Mouse (Mus musculus): ENCODE measurements at regions not wholly inside any gene's neighbourhood (a gene's known extent, or its start where the extent isn't known, plus 50 kb on each side); places are given as distances from the start of the nearest gene placed in this dataset.
"Not testable (repeated sequence)": the region's sequence is repeated elsewhere in the genome, so short reads cannot be mapped to it uniquely, and the experiment has no call there.

DNA sequence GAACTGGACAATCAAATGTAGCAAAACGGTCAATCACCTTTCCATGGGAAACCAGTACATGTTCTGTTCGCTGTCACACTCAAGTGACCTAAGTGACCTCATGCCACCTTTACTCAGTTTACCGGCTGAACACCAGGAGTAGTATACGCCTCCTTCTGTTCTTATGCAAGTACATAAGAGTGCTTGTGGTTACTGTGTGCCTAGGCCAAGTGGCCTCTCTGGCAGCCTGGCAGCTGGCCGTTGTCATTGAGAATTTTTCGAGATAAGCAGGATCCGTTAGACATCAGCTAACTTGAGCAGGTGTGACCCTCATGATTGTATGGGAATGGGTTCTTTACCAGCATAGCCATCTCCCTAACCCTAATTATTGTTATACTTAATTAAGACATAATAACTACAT, 167.5 kb downstream of the Tomm20 start:
- no peak for DNase-seq (ENCODE audit: low read depth, low spot score)

DNA sequence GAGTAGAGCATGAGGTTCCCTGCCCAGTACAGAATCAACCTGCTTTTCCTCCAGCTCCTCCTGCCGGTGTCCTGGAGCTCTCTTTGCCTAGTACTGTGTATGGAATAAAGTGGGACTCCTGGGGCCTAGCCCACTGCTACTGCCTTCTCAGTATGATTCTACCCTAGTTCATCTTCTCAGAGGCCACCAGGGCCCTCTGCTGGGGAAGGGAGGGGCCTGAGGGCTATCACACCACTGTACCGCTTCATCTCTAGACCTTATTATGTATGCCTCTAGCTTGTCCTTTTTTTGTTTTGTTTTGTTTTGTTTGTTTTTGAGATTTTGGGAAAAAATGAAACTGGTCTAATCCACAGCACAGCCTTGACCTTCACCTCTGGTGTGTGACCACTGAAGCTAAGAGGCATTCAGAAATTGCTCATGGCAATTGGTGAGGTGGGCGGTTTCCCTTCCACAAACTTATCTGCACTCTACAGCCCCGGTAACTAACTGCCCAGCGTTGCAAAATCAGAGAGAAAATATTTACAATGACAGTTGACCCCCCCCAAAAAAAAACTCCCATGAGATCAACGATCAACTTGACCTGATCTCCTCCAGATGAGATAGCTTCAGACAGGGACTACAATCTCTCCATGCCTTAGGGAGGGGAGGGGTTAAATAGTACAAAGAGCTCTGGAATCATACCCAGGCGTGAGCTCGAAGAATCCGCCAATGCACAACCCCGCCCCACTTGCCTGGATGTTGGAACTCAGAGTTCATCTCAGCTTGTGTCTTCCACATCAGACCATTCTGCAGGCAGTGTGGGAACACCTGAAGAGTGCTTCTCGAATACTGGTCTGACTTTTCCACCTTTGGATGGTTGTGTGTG, 168.8 kb downstream of the Tomm20 start:
- no peak for DNase-seq (ENCODE audit: low read depth, low spot score)

DNA sequence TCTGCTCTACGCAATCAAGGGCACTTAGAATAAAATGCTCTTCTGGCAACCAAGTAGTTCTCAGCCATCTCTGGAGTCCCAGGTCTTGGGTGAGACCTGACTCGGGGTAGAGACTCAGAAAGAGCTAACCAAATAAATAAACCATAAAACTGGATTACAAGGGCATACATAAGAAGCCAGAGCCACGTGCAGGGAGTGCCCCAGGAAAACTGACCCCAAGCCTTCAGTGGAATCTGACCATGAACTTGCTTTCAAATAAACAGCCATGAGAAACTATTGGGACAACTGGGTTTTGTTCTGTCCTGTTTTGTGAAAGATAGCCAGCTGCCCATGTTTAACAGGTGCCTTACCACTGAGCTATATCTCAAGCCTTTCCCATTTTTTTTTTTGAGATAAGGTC, 170.3 kb downstream of the Tomm20 start:
- no peak for DNase-seq (ENCODE audit: low read depth, low spot score)

DNA sequence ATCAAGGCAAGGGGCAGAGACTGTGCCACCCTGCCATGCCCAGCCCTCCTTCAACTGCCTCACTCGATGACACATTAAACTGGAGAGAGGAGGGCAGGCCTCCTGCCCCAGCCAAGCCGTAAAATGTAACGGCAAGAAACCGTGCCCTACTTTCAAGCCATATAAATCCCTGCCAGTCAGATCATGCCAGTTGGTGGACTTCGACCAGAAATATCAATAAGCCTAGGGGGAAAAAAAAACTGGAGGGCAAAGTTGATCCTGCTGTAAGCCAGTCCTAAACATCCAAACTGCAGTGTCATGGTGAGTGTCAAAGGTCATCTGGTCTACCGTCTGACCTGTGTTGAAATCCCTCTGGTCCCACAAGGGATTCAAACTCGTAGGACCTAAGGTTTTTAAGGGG, 170.8 kb downstream of the Tomm20 start:
- no peak for DNase-seq (ENCODE audit: low read depth, low spot score)

DNA sequence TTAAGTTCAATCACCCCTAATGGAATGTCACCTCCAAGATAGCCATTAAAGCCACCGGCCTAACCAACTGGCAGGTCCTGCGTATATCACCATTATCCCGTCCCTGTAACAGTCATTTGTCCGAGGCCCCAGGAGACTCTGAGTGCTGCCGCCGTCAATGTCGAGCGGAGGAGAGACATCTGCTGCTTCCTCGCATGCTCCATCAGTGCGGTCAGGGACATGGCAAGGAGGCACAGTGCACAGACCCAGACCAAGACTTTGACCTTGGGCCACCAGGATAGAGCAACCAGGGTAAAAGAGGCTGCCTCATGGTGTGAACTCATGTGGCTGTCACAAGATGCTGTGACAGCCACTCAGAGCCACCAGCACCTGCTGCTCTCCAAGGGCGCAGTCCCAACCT, 172.9 kb downstream of the Tomm20 start:
- no peak for DNase-seq (ENCODE audit: low read depth, low spot score)

DNA sequence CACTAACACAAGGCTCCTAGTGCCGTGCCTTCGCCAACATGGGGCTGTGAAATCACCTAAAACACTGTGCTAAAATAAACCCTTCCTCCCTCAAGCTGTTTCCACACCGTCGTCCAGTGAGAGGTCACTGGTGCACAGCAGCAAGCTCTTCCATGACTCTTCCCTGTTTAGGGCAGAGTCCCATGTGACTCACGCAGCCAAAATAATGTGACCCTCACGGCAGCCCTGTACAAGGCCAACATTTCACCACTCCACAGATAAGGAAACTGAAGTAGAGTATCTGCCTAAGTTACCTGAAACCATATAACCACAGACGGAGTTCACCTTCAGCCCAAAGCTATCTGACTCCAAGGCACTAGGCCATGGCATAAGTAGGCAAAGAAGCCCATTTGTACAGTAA, 173.4 kb downstream of the Tomm20 start:
- no peak for DNase-seq (ENCODE audit: low read depth, low spot score)

DNA sequence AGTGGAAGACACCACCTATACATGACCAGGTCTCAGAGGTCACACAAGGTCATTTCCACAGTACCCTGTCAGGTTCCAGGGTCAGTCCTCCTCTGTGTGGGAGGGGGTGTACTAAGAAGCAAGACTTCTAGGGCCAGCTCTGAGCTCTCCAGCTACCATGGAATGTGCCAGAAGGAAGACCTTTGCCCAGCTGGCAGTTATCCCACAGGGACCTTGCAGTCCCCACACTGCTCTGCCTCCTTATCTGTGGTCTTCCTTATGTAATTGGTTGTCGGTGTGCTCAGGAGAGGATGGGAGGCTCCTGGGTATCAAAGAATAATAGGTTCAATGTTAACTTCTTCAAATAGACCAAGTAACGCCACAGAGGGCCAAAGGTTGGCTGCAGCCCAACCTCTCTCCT, 175.3 kb downstream of the Tomm20 start:
- DNase-seq (ENCODE audit: low read depth, low spot score): not testable (repeated sequence)

DNA sequence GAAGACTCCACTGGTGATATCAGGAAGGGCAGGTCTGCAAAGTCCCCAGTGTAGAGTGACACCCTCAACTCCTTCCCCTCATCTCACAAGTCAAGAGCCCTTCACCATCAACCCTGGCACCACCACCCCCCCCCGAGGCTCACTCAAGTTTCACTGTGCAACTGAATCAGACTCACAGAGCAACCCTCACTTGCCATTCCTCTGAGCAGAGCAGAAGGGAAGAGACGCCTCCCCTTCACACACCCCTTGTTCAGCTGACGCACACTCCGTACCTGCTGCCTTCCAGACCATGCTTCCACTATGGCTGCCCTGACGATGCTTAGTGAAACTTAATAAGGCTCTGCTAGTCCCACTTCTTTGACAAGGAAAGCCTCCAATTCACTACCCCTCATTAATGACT, 174.4 kb upstream of the Irf2bp2 start:
- DNase-seq (ENCODE audit: low read depth, low spot score): no peak

DNA sequence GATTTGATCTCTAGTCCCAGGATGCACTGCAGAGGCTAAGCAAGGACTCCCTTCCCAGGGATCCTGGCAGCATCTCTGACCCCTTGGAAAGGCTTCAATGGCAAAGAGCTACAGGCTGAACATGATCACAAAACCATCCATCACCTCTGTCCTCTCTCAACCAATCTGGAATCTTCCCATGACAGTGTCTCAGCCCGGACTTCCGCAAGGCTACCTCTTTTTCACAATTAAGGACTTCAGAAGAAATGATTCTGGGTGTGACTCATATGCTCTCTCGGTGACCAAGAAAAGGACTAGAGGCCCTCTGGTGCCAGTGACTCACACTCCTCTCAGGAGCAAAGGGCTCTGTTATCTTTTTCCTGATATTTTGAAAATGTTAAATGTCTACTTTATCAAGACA, 173.6 kb upstream of the Irf2bp2 start:
- no peak for DNase-seq (ENCODE audit: low read depth, low spot score)

DNA sequence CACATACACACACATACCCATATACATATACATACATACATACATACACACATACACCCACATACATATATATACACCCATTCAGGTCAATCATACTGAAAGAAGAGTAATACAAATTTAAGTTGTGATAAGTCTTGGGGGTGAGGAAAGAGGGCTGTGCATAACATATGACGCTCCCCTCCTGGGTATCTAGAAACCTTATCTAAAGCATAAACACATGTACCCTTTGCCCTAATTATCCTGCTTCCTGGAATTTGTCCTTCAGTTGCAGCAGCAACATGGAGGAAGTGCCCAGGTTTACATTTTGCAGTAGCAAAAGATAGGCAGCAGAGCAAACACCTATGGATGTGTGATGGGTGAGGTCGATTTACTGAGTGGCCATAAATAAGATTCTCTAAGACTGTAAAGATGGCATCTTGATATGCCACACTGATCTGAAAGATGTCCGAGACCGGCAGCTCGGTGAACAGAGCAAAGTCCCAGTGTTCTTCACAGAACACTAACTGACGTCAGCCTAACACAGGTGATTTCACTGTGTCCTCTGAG, 172.0 kb upstream of the Irf2bp2 start:
- DNase-seq (ENCODE audit: low read depth, low spot score): no peak

DNA sequence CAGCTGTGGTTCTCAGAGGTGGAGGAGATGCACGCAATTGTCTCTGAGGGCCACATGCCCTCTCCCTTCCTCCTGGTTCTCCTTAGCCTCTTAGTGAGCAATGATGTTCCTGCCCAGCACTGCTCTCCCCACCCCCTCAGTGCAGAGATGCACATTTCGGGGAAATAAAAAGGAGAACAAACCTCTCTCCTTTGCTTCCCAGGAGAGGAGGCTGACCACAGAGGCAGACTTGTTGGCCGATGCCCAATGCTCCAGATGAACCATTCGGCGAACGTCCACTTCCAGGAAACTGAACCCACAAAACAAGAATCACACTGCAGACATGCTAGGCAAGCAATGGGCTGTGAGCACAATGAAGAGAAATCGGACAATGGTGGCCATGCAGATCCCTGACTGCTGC, 169.8 kb upstream of the Irf2bp2 start:
- no peak for DNase-seq (ENCODE audit: low read depth, low spot score)

DNA sequence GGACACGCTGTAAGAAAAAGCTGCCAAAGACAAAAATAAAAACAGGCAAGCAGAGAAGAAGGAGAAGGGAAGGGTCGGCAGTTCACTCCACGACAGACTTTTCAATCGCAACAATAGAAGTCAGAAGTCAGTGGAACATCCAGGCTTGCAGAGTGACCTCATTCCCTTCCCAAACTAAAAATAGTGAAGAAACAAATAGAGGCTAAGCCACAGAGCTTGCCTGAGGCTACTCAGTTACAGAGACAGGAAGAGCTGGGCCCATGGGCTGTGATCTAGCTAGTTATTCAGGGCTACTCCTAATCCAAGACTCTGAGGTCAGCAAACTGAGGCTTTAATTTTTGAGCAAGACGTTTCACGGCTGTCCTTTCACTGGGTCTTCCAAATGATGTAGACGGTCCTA, 165.9 kb upstream of the Irf2bp2 start:
- DNase-seq (ENCODE audit: low read depth, low spot score): no peak

DNA sequence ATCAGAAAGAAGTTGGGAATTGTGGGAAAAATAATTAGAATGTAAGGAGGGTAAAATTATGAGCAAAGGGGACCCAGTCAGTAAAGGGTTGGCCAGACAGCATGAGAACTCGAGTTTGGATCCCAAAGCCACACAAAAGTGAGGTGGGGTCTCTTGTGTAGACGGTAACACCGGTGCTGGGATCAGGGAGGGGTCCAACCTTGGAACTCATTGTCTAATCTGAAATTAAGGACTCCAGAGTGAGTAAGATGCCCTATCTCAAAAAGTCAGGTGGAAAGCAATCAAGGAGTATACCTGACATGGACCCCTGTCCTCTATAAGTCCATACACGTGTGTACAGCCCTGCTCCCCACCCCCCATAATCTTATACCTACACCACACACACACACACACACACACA, 165.2 kb upstream of the Irf2bp2 start:
- DNase-seq (ENCODE audit: low read depth, low spot score): no peak

DNA sequence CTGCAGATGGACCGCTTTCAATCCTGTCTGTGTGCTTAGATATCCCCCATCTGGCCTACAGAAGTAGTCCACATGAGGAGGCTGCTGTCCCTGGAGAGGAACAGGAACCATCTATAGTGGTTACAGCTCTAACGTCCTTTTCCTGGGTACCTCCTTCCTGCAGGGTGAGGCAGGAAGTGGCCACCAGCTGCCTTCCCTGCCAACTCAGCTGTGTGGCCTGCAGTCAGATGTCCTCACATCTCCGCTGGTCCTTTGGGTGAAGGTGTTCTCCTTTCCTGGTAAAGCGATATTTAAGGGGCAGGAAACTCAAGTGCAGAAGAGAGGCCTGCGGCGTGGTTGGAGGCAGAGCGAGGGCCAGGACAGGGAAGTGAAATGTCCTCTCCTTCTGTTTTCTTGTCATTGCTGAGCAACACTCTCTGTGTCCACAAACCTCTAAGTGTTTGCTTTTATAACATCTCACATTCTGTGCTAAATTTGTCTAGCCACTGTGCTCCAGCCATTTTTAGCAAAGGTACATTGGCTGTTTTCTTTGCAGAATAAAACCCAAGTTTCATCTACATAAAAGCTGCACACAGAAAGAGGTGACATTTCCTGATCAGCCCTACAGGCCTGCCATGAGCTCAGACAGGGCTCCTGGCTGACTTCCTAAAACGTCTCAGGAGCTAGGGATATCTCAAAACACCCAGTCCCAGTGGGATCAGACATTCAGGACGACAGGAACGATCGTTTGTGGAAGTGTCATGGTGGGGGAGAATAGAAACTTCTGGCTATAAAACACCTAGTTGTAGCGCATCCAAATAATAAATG, 164.4 kb upstream of the Irf2bp2 start:
- no peak for DNase-seq (ENCODE audit: low read depth, low spot score)

DNA sequence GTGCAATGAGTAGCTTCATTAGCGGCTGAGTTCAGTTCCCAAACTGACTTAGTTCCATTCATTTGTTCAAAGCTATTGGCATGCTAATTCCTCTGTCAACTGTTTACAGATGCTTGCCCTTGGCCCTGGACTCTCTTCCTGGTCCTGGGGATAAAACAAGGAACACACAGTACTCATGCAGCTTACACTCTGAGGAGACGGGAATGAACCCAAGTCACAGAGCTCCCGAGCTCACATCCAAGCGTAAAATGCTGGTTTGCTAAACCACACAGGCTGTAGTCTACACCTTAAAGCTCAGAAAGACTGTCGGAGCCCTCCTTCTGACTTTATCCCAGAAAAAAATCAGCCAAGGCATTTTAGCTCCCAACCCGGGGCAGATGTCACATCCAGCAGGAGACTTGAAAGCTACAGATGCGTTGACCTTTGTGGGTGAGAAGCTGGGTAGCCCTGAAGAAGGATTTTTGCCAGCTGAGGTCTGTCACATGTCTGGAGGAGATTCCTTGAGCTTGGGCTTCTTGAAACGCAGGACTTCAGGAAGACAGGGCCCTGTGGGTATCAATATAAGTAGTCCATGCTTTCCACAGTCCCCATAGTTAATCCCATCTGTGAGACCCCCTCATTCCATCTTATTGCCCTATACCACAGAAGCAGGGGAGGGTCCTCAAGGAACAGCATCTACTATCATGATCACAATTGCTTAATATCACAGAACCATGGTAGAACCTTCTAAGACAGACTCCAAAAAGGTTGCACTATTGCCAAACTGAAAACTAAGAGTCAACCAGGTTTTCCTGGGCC, 162.7 kb upstream of the Irf2bp2 start:
- DNase-seq (ENCODE audit: low read depth, low spot score): no peak

DNA sequence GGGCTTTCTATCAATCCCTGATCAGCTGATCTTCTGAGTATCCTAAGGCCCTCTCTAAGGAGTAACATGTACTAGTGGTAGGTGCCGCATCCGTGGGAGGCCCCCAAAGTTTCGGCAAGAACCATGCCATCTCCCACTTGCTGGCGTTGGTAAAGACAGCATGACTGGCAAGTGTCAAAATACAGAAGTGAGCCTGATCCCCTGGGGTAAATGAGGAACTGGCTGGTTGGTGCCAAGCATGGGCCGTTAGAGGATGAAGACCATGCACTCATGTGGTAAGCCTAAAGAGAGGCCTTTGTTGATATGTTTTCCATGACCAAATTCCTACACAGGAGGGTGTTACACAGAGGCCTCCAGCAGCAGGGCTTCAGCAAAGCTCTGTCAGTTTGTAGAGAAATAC, 161.9 kb upstream of the Irf2bp2 start:
- no peak for DNase-seq (ENCODE audit: low read depth, low spot score)

DNA sequence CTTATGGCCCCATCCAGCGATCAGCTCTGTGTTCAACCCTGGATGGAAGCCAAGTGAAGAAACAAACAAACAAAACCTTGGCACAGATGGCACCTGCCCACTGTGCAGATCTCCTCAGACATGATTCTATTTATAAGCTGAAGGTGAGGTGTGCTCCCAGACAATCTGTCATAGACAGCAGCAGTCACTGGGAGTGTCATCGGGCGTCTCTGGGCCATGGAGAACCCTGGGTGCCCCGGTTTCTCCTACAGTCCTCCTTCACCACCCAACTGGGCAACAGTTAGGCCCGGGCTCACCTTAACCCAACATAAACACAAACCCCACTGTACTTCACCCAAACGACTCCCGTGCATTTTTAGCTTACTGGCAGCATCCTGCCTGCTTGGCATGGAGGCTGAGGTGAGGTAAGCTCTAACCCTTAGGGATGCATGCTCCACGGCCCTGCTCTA, 160.6 kb upstream of the Irf2bp2 start:
- no peak for DNase-seq (ENCODE audit: low read depth, low spot score)

DNA sequence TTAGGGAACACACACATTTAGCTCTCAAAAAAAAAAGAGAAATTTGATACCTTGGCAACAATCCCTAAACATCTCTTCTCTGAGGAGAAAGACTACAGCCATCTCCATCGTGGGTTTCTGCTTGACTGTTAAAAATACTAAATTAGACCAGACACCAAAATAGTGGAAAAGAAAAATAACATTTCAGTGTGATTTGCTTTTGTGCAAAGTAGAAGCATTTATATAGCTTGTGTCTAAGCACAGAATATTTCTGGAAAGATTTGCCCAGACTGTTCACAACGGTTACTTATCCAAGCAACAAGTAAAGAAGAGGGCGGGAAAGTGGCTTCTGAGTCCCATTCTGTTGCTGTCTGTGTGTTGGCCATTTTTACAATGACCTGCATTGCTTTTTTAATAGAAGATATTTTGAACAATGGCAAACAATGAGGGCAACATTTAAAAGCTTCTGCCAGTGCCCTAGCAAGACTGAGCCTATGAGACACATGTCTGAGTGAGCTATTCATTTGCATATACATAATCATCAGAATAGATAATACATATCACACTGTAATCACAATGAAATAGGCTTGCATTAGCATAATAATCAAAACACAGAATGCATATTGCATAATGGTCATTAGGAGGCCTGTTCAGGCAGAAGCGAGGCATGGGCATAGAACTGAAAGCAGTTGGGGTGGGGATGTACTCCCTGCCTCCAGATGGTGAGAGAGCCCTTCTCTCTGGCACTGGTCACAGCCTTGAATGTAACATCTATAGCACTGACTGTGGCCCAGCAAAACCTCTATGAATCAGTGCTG, 159.5 kb upstream of the Irf2bp2 start:
- no peak for DNase-seq (ENCODE audit: low read depth, low spot score)

DNA sequence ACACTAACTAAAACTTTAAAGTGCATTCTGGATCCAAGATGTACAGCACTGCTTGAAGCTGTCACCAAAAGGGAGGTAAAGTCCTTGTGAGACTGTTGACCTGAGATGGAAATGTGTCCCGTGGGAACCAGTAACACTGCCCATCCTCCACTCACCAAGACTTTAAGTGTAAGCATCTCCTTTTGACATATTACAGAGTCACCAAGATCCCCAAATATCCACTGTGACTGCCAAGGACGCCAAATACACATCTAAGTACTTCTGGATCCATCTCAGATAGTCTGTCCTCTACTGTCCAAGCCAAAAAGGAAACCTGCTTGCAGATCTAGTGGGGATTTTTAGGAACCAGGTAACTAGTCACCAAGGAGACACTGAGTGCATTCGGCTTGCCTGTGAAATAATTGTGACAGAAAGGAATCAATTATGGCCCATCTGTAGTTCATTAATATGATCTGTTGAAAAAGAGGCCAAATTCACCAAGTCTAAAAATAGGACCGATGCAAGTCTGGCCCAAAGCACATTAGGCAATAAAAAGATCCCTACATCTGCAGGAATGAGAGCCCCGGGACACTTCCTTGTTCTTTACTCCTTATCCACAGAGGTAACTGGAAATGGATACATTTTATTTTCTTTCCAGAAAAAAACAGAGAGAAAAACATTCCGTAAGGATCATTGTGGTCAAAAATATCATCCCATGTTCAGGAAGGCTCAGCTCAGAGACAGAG, 157.8 kb upstream of the Irf2bp2 start:
- no peak for DNase-seq (ENCODE audit: low read depth, low spot score)

All from embryo, embryonic 11.5 days (tissue).